Mouse (Mus musculus): ENCODE results near the gene Tlr9.

The Tlr9 gene

GRCm38 (mm10) chr9:106230051-106230733, 7.8 kb downstream of the Tlr9 start:
- in situ Hi-C loops (cut with MboI, MseI): no loop called here

- in situ Hi-C loops (cut with MboI, MseI): no loop called here
Measured at GRCm38 (mm10) chr9:106230734-106231106, 8.3 kb downstream of the Tlr9 start.

GRCm38 (mm10) chr9:106231220-106231619, 8.8 kb downstream of the Tlr9 start:
- in situ Hi-C loops (cut with MboI, MseI): no loop called here

- in situ Hi-C loops (cut with MboI, MseI): no loop called here
Measured at GRCm38 (mm10) chr9:106231816-106232215, 9.4 kb downstream of the Tlr9 start.

- in situ Hi-C loops (cut with MboI, MseI): no loop called here
Measured at GRCm38 (mm10) chr9:106232956-106233355, 10.6 kb downstream of the Tlr9 start.

GRCm38 (mm10) chr9:106233953-106234352, 11.6 kb downstream of the Tlr9 start:
- in situ Hi-C loops (cut with MboI, MseI): no loop called here

GRCm38 (mm10) chr9:106235194-106235830, 12.9 kb downstream of the Tlr9 start:
- in situ Hi-C loops (cut with MboI, MseI): no loop called here

- in situ Hi-C loops (cut with MboI, MseI): no loop called here
Measured at GRCm38 (mm10) chr9:106236156-106236817, 13.9 kb downstream of the Tlr9 start.

GRCm38 (mm10) chr9:106236818-106237211, 14.4 kb downstream of the Tlr9 start:
- in situ Hi-C loops (cut with MboI, MseI): no loop called here

- in situ Hi-C loops (cut with MboI, MseI): no loop called here
Measured at GRCm38 (mm10) chr9:106237401-106237800, 15.0 kb downstream of the Tlr9 start.

- in situ Hi-C loops (cut with MboI, MseI): no loop called here
Measured at GRCm38 (mm10) chr9:106237878-106238277, 15.5 kb downstream of the Tlr9 start.

GRCm38 (mm10) chr9:106241541-106242164, 19.3 kb downstream of the Tlr9 start:
- in situ Hi-C loops (cut with MboI, MseI): no loop called here

GRCm38 (mm10) chr9:106242813-106243488, 20.6 kb downstream of the Tlr9 start:
- in situ Hi-C loops (cut with MboI, MseI): no loop called here

GRCm38 (mm10) chr9:106249550-106249949, 27.2 kb downstream of the Tlr9 start:
- in situ Hi-C loops (cut with MboI, MseI): no loop called here

GRCm38 (mm10) chr9:106250245-106250644, 27.8 kb downstream of the Tlr9 start:
- in situ Hi-C loops (cut with MboI, MseI): no loop called here

- in situ Hi-C loops (cut with MboI, MseI): no loop called here
Measured at GRCm38 (mm10) chr9:106251066-106251465, 28.7 kb downstream of the Tlr9 start.

- in situ Hi-C loops (cut with MboI, MseI): no loop called here
Measured at GRCm38 (mm10) chr9:106254001-106254400, 31.6 kb downstream of the Tlr9 start.

GRCm38 (mm10) chr9:106258412-106258811, 36.0 kb downstream of the Tlr9 start:
- in situ Hi-C loops (cut with MboI, MseI): no loop called here

GRCm38 (mm10) chr9:106258990-106259389, 36.6 kb downstream of the Tlr9 start:
- in situ Hi-C loops (cut with MboI, MseI): no loop called here

GRCm38 (mm10) chr9:106261058-106261457, 38.7 kb downstream of the Tlr9 start:
- in situ Hi-C loops (cut with MboI, MseI): no loop called here

- in situ Hi-C loops (cut with MboI, MseI): no loop called here
Measured at GRCm38 (mm10) chr9:106261491-106261890, 39.1 kb downstream of the Tlr9 start.

GRCm38 (mm10) chr9:106262075-106262474, 39.7 kb downstream of the Tlr9 start:
- in situ Hi-C loops (cut with MboI, MseI): no loop called here
